Mouse (Mus musculus): ENCODE measurements around the gene Cxcr5. TPM values are rescaled to one million over a fixed set of nuclear protein-coding genes. Genes with fewer than 3 reads are reported as not detected.
A peak's percentile ranks its signal among the peaks of the same experiment; 100 is the strongest.

The Cxcr5 gene
- polyA plus RNA-seq, 1 experiment from 2014 or later = 0.05 TPM

GRCm38 (mm10) chr9:44514147-44514546 lies 47.5 kb downstream of the Cxcr5 start:
- peaks cover 53% of the 10 kb centered on the region for H3K4me1 ChIP-seq (replicated peaks)
- no peak for ATAC-seq (replicated peaks; ENCODE audit: insufficient number of reproducible peaks, insufficient read depth, low FRiP score, low read depth)
- H3K27ac ChIP-seq = no peak overlapping the region
- H3K27me3 ChIP-seq = no peaks in the 10 kb centered on the region
- 82% methylated on average over 5 of the region's 5 CpGs for WGBS
- no peak overlapping the region for H3K9ac ChIP-seq
- H3K4me2 ChIP-seq = no peak overlapping the region
- H3K4me3 ChIP-seq = no peak overlapping the region
- H3K9me3 ChIP-seq (replicated peaks) = no peaks in the 10 kb centered on the region
- peaks cover 4% of the 10 kb centered on the region; the same call in 1 of the 2 replicates for H3K36me3 ChIP-seq

GRCm38 (mm10) chr9:44513610-44514009 lies 48.1 kb downstream of the Cxcr5 start:
- no peak overlapping the region for H3K9ac ChIP-seq
- H3K4me3 ChIP-seq = no peak overlapping the region
- no peaks in the 10 kb centered on the region for H3K27me3 ChIP-seq
- no peak for ATAC-seq (replicated peaks; ENCODE audit: insufficient number of reproducible peaks, insufficient read depth, low FRiP score, low read depth)
- peaks cover 59% of the 10 kb centered on the region for H3K4me1 ChIP-seq (replicated peaks)
- no peaks in the 10 kb centered on the region for H3K9me3 ChIP-seq (replicated peaks)
- no peak overlapping the region for H3K4me2 ChIP-seq
- 72% methylated on average over 20 of the region's 20 CpGs for WGBS
- H3K36me3 ChIP-seq = peaks cover 8% of the 10 kb centered on the region; the same call in 1 of the 2 replicates
- H3K27ac ChIP-seq = no peak overlapping the region

GRCm38 (mm10) chr9:44513121-44513520 lies 48.6 kb downstream of the Cxcr5 start:
- Histone ChIP-seq H3K4me3 (no peak overlapping the region), H3K36me3 (peaks cover 13% of the 10 kb centered on the region; the same call in 1 of the 2 replicates), H3K27ac (peak overlapping the region; percentile 15; the same call in 1 of the 2 replicates), H3K4me1 (replicated peaks) (peaks cover 63% of the 10 kb centered on the region), H3K27me3 (no peaks in the 10 kb centered on the region), H3K4me2 (no peak overlapping the region), H3K9me3 (replicated peaks) (no peaks in the 10 kb centered on the region), H3K9ac (no peak overlapping the region)
- 81% methylated on average over 11 of the region's 11 CpGs for WGBS
- ATAC-seq (replicated peaks; ENCODE audit: insufficient number of reproducible peaks, insufficient read depth, low FRiP score, low read depth) = no peak

- no peak overlapping the region for H3K4me2 ChIP-seq
- H3K4me3 ChIP-seq = no peak overlapping the region
- peak overlapping the region; percentile 15 for H3K27ac ChIP-seq
Observed at GRCm38 (mm10) chr9:44512717-44513003, 49.0 kb downstream of the Cxcr5 start.

GRCm38 (mm10) chr9:44511935-44512716 lies 49.6 kb downstream of the Cxcr5 start:
- Histone ChIP-seq H3K4me1 (replicated peaks) (peaks cover 61% of the 10 kb centered on the region), H3K9me3 (replicated peaks) (no peaks in the 10 kb centered on the region), H3K27ac (peak overlapping the region; percentile 15), H3K9ac (no peak overlapping the region), H3K36me3 (peaks cover 22% of the 10 kb centered on the region), H3K4me3 (no peak overlapping the region), H3K4me2 (no peak overlapping the region), H3K27me3 (no peaks in the 10 kb centered on the region)
- WGBS = 50% methylated on average over 9 of the region's 9 CpGs
- no peak for ATAC-seq (replicated peaks; ENCODE audit: insufficient number of reproducible peaks, insufficient read depth, low FRiP score, low read depth)

More at GRCm38 (mm10) chr9:44512717-44513003, 49.0 kb downstream of the Cxcr5 start:
- H3K36me3 ChIP-seq = peaks cover 17% of the 10 kb centered on the region; the same call in 1 of the 2 replicates
- H3K9me3 ChIP-seq (replicated peaks) = no peaks in the 10 kb centered on the region
- no peaks in the 10 kb centered on the region for H3K27me3 ChIP-seq
- no peak overlapping the region for H3K9ac ChIP-seq
- no peak for ATAC-seq (replicated peaks; ENCODE audit: insufficient number of reproducible peaks, insufficient read depth, low FRiP score, low read depth)
- H3K4me1 ChIP-seq (replicated peaks) = peaks cover 61% of the 10 kb centered on the region
- 83% methylated on average over 3 of the region's 3 CpGs for WGBS

- H3K4me2 ChIP-seq = peak overlapping the region; percentile 73
- no peaks in the 10 kb centered on the region for H3K9me3 ChIP-seq (replicated peaks)
- no peaks in the 10 kb centered on the region for H3K27me3 ChIP-seq
- 51% methylated on average over 5 of the region's 5 CpGs for WGBS
- peaks cover 61% of the 10 kb centered on the region for H3K4me1 ChIP-seq (replicated peaks)
- peak overlapping the region; percentile 84 for H3K27ac ChIP-seq
- ATAC-seq (replicated peaks; ENCODE audit: insufficient number of reproducible peaks, insufficient read depth, low FRiP score, low read depth) = peak; percentile 25; the same call in 1 of the 2 replicates
- 0 out of 2 replicates have a peak overlapping the region, but pooled peaks have one; percentile 51 for H3K9ac ChIP-seq
- H3K4me3 ChIP-seq = no peak overlapping the region
- H3K36me3 ChIP-seq = peaks cover 33% of the 10 kb centered on the region
Observed at GRCm38 (mm10) chr9:44510872-44511601, 50.6 kb downstream of the Cxcr5 start.

GRCm38 (mm10) chr9:44510355-44510871 lies 51.3 kb downstream of the Cxcr5 start:
- H3K9me3 ChIP-seq (replicated peaks) = no peaks in the 10 kb centered on the region
- 35% methylated on average over 9 of the region's 9 CpGs for WGBS
- H3K9ac ChIP-seq = peak overlapping the region; percentile 51
- H3K36me3 ChIP-seq = peaks cover 40% of the 10 kb centered on the region
- peak overlapping the region; percentile 73 for H3K4me2 ChIP-seq
- no peaks in the 10 kb centered on the region for H3K27me3 ChIP-seq
- 0 out of 2 replicates have a peak, but pooled peaks have one; percentile 9 for ATAC-seq (replicated peaks; ENCODE audit: insufficient number of reproducible peaks, insufficient read depth, low FRiP score, low read depth)
- peak overlapping the region; percentile 84 for H3K27ac ChIP-seq
- peaks cover 62% of the 10 kb centered on the region for H3K4me1 ChIP-seq (replicated peaks)
- H3K4me3 ChIP-seq = no peak overlapping the region; the same call in 1 of the 2 replicates

- WGBS = 9% methylated on average over 26 of the region's 27 CpGs
- Histone ChIP-seq H3K9ac (peak overlapping the region; percentile 51), H3K27me3 (no peaks in the 10 kb centered on the region), H3K4me3 (peak overlapping the region; percentile 47), H3K9me3 (replicated peaks) (no peaks in the 10 kb centered on the region), H3K36me3 (peaks cover 45% of the 10 kb centered on the region), H3K27ac (peak overlapping the region; percentile 84), H3K4me1 (replicated peaks) (peaks cover 68% of the 10 kb centered on the region), H3K4me2 (peak overlapping the region; percentile 73)
- ATAC-seq (replicated peaks; ENCODE audit: insufficient number of reproducible peaks, insufficient read depth, low FRiP score, low read depth) = peak; percentile 33; the same call in 1 of the 2 replicates
Observed at GRCm38 (mm10) chr9:44509487-44510354, 52.0 kb downstream of the Cxcr5 start.

GRCm38 (mm10) chr9:44508721-44509486 lies 52.8 kb downstream of the Cxcr5 start:
- peak overlapping the region; percentile 51 for H3K9ac ChIP-seq
- peaks cover 53% of the 10 kb centered on the region for H3K36me3 ChIP-seq
- H3K27ac ChIP-seq = peak overlapping the region; percentile 84
- H3K4me2 ChIP-seq = peak overlapping the region; percentile 73
- WGBS = 77% methylated on average over 19 of the region's 19 CpGs
- no peaks in the 10 kb centered on the region for H3K9me3 ChIP-seq (replicated peaks)
- H3K4me3 ChIP-seq = peak overlapping the region; percentile 47
- H3K4me1 ChIP-seq (replicated peaks) = peaks cover 68% of the 10 kb centered on the region
- ATAC-seq (replicated peaks; ENCODE audit: insufficient number of reproducible peaks, insufficient read depth, low FRiP score, low read depth) = no peak
- H3K27me3 ChIP-seq = no peaks in the 10 kb centered on the region

- Histone ChIP-seq H3K9me3 (replicated peaks) (no peaks in the 10 kb centered on the region), H3K4me2 (no peak overlapping the region), H3K36me3 (peaks cover 60% of the 10 kb centered on the region), H3K27me3 (no peaks in the 10 kb centered on the region), H3K4me1 (replicated peaks) (peaks cover 64% of the 10 kb centered on the region), H3K27ac (no peak overlapping the region), H3K4me3 (no peak overlapping the region), H3K9ac (no peak overlapping the region)
- 80% methylated on average over 18 of the region's 18 CpGs for WGBS
- no peak for ATAC-seq (replicated peaks; ENCODE audit: insufficient number of reproducible peaks, insufficient read depth, low FRiP score, low read depth)
Observed at GRCm38 (mm10) chr9:44508124-44508619, 53.5 kb downstream of the Cxcr5 start.
